Comparison of ENCODE assay signal across 8 mouse cellular contexts in the genomic region with DNA sequence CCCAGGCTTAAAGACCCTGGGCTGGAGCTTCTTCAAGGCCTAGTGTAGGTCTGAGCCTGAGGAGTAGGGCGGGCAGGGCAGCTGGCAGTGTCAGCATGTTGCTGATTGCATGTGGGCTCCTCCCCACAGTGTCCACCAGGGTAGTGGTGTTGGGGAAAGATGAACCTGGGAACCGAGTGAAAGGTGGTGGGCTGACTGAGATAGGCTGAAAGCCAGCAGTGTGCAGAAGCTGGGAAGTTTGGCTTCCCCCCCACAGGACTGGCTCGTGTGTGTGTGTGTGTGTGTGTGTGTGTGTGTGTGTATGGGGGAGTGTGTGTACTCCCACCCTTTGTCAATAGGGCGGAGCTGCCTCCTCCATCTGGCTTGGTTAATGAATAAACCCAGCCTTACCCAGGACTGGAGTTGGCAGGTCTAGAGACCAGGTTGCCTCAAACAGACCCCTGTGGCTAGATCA. TPM values are rescaled to one million over a fixed set of nuclear protein-coding genes. Genes with fewer than 3 reads are reported as not detected.
A peak's percentile ranks its signal among the peaks of the same experiment; 100 is the strongest.
DNase-seq lines count a peak whose midpoint lies in the region; ATAC-seq lines count a peak whose summit lies in the region.
"Had no signal": no experiment of that assay in that cellular context is flagged by ENCODE, and none has a peak within 500 bp of the region (broad histone marks: within the 10 kb centered on the region; RNA-seq: fewer than 3 reads in every experiment).

No protein-coding gene starts in this region.

- H3K36me3 ChIP-seq in midbrain, embryonic 11.5 days (ENCODE audit: control insufficient read depth, insufficient read depth, low read length), result no peaks in the 10 kb centered on the region
- H3K36me3 ChIP-seq in midbrain, embryonic 16.5 days (ENCODE audit: control insufficient read depth, insufficient read depth, low read length), result no peaks in the 10 kb centered on the region
- H3K36me3 ChIP-seq in stomach, embryonic 16.5 days (ENCODE audit: control insufficient read depth, insufficient read depth, low read length), result no peaks in the 10 kb centered on the region
- H3K36me3 ChIP-seq: forebrain, embryonic 12.5 days had no signal

- H3K27ac ChIP-seq in midbrain, embryonic 11.5 days (ENCODE audit: low read depth, low read length), result no peak overlapping the region
- no peak overlapping the region for H3K27ac ChIP-seq in midbrain, embryonic 16.5 days (ENCODE audit: low read length)
- peak overlapping the region; percentile 92 for H3K27ac ChIP-seq in stomach, embryonic 16.5 days (ENCODE audit: low read length)
- H3K27ac ChIP-seq: forebrain, embryonic 12.5 days had no signal

- ATAC-seq in midbrain, embryonic 11.5 days (ENCODE audit: low FRiP score), result no peak
- ATAC-seq in midbrain, embryonic 16.5 days, result no peak
- peak; percentile 67 for ATAC-seq in erythroblast, adult 5-6 weeks (replicated peaks; ENCODE audit: low FRiP score, poor library complexity, severe bottlenecking)
- peak; percentile 79 for ATAC-seq in stomach, embryonic 16.5 days (ENCODE audit: insufficient read depth, low FRiP score)

- no peak overlapping the region for H3K4me3 ChIP-seq in midbrain, embryonic 11.5 days (ENCODE audit: low read depth, low read length)
- no peak overlapping the region for H3K4me3 ChIP-seq in midbrain, embryonic 16.5 days (ENCODE audit: low read depth, low read length)
- H3K4me3 ChIP-seq in stomach, embryonic 16.5 days (replicated peaks; ENCODE audit: low read length), result peak overlapping the region; percentile 76
- H3K4me3 ChIP-seq: forebrain, embryonic 12.5 days had no signal

- no peaks in the 10 kb centered on the region; the same call in 1 of the 2 replicates for H3K4me1 ChIP-seq in midbrain, embryonic 11.5 days (ENCODE audit: control insufficient read depth, insufficient read depth, low read length)
- H3K4me1 ChIP-seq in midbrain, embryonic 16.5 days (ENCODE audit: control insufficient read depth, insufficient read depth, low read length), result peaks cover 14% of the 10 kb centered on the region
- peaks cover 22% of the 10 kb centered on the region for H3K4me1 ChIP-seq in stomach, embryonic 16.5 days (ENCODE audit: control insufficient read depth, insufficient read depth, low read length)

- no peak overlapping the region for H3K4me2 ChIP-seq in midbrain, embryonic 11.5 days
- no peak overlapping the region for H3K4me2 ChIP-seq in midbrain, embryonic 16.5 days (ENCODE audit: low read length)
- peak overlapping the region; percentile 80 for H3K4me2 ChIP-seq in stomach, embryonic 16.5 days (ENCODE audit: low read depth, low read length)
- H3K4me2 ChIP-seq: forebrain, embryonic 12.5 days had no signal

- H3K27me3 ChIP-seq in midbrain, embryonic 11.5 days (ENCODE audit: control insufficient read depth, insufficient read depth, low read length), result peaks cover 22% of the 10 kb centered on the region
- no peaks in the 10 kb centered on the region for H3K27me3 ChIP-seq in midbrain, embryonic 16.5 days (ENCODE audit: control insufficient read depth, insufficient read depth, low read depth, low read length)
- H3K27me3 ChIP-seq in stomach, embryonic 16.5 days (ENCODE audit: control insufficient read depth, insufficient read depth, low read length), result no peaks in the 10 kb centered on the region

- 58% methylated on average over 4 of the region's 4 CpGs for WGBS in midbrain, embryonic 11.5 days
- 70% methylated on average over 4 of the region's 4 CpGs for WGBS in midbrain, embryonic 16.5 days
- WGBS in stomach, embryonic 16.5 days, result 53% methylated on average over 4 of the region's 4 CpGs

- no peak overlapping the region for H3K9ac ChIP-seq in midbrain, embryonic 11.5 days (ENCODE audit: low read length)
- H3K9ac ChIP-seq in midbrain, embryonic 16.5 days (ENCODE audit: low read depth, low read length), result no peak overlapping the region
- peak overlapping the region; percentile 90 for H3K9ac ChIP-seq in stomach, embryonic 16.5 days (ENCODE audit: low read length)

- peak; percentile 82 for DNase-seq in midbrain, embryonic 11.5 days (ENCODE audit: low spot score, missing footprints)
- peak; percentile 56 for DNase-seq in kidney, postnatal 10 days
- DNase-seq in gastrocnemius, postnatal 25 days, result no peak
- DNase-seq in layer of hippocampus, postnatal 10 days (ENCODE audit: low spot score in 2 of 2), result no peak

- no peaks in the 10 kb centered on the region for H3K9me3 ChIP-seq in midbrain, embryonic 11.5 days (ENCODE audit: control insufficient read depth, low read length)
- H3K9me3 ChIP-seq in midbrain, embryonic 16.5 days (replicated peaks; ENCODE audit: control insufficient read depth, low read length, poor library complexity, severe bottlenecking), result no peaks in the 10 kb centered on the region
- no peaks in the 10 kb centered on the region for H3K9me3 ChIP-seq in stomach, embryonic 16.5 days (replicated peaks; ENCODE audit: control insufficient read depth, low read length)
- H3K9me3 ChIP-seq: forebrain, embryonic 12.5 days had no signal

RNA-seq across cellular contexts. Expression of a gene that starts 6.3 kb away (rescaled TPM):
- polyA plus RNA-seq in midbrain, embryonic 11.5 days (2014; fragmentation: Nextera tagmentation; extraction: Ambion mirVana), result 5.3 and 5.7 TPM in 2 replicates
- polyA plus RNA-seq in midbrain, embryonic 16.5 days (2015; fragmentation: Nextera tagmentation; extraction: Ambion mirVana), result 6.7 and 8.3 TPM in 2 replicates
- 37.4 and 49.8 TPM in 2 replicates for total RNA-seq in erythroblast, adult 5-6 weeks (2015; ENCODE audit: low replicate concordance)
- total RNA-seq in erythroblast, adult 5-6 weeks (2017; ENCODE audit: low replicate concordance), result 24.4 and 39.0 TPM in 2 replicates
- polyA plus RNA-seq in stomach, embryonic 16.5 days (2015; fragmentation: Nextera tagmentation; extraction: Ambion mirVana), result 95.6 and 106 TPM in 2 replicates
- 10 to 100 TPM; 36.9 to 42.3 TPM for total RNA-seq in gastrocnemius, postnatal 25 days (2021)
- total RNA-seq in layer of hippocampus, postnatal 10 days (2021), result 10 to 100 TPM; 13.3 to 15.7 TPM

RNA-seq across cellular contexts. Expression of a gene that starts 21.1 kb away (rescaled TPM):
- 8.5 and 14.8 TPM in 2 replicates for polyA plus RNA-seq in midbrain, embryonic 11.5 days (2014; fragmentation: Nextera tagmentation; extraction: Ambion mirVana)
- polyA plus RNA-seq in midbrain, embryonic 16.5 days (2015; fragmentation: Nextera tagmentation; extraction: Ambion mirVana), result 29.3 and 36.3 TPM in 2 replicates
- 1.7 and 3.3 TPM in 2 replicates for total RNA-seq in erythroblast, adult 5-6 weeks (2015; ENCODE audit: low replicate concordance)
- 0.70 and 1.2 TPM in 2 replicates for total RNA-seq in erythroblast, adult 5-6 weeks (2017; ENCODE audit: low replicate concordance)
- 19.6 and 20.0 TPM in 2 replicates for polyA plus RNA-seq in stomach, embryonic 16.5 days (2015; fragmentation: Nextera tagmentation; extraction: Ambion mirVana)
- total RNA-seq in gastrocnemius, postnatal 25 days (2021), result 1 to 10 TPM; 6.7 to 7.4 TPM
- 10 to 100 TPM; 42.3 to 50.3 TPM for total RNA-seq in layer of hippocampus, postnatal 10 days (2021)

RNA-seq across cellular contexts. Expression of a gene that starts 24.7 kb away (rescaled TPM):
- 10.8 and 11.2 TPM in 2 replicates for polyA plus RNA-seq in midbrain, embryonic 11.5 days (2014; fragmentation: Nextera tagmentation; extraction: Ambion mirVana)
- 8.8 and 11.4 TPM in 2 replicates for polyA plus RNA-seq in midbrain, embryonic 16.5 days (2015; fragmentation: Nextera tagmentation; extraction: Ambion mirVana)
- total RNA-seq in erythroblast, adult 5-6 weeks (2015; ENCODE audit: low replicate concordance), result 24.2 and 26.5 TPM in 2 replicates
- 8.3 and 24.5 TPM in 2 replicates for total RNA-seq in erythroblast, adult 5-6 weeks (2017; ENCODE audit: low replicate concordance)
- 105 and 111 TPM in 2 replicates for polyA plus RNA-seq in stomach, embryonic 16.5 days (2015; fragmentation: Nextera tagmentation; extraction: Ambion mirVana)
- total RNA-seq in gastrocnemius, postnatal 25 days (2021), result 10 to 100 TPM; 21.3 to 23.7 TPM
- 10 to 100 TPM; 19.1 to 24.0 TPM for total RNA-seq in layer of hippocampus, postnatal 10 days (2021)

Comparison
In these comparisons a context has a peak if more than half of its experiments do, and no peak if none do; other contexts are left out.
1. ATAC-seq: peak in erythroblast, adult 5-6 weeks (single experiment) and stomach, embryonic 16.5 days (single experiment); none in midbrain, embryonic 11.5 days (single experiment) and midbrain, embryonic 16.5 days (single experiment).
2. DNase-seq: peak in midbrain, embryonic 11.5 days (single experiment) and kidney, postnatal 10 days (single experiment); none in gastrocnemius, postnatal 25 days (single experiment) and layer of hippocampus, postnatal 10 days (0 of 2).
3. RNA of a gene that starts 21.1 kb away (total RNA-seq): 42.3 to 50.3 TPM in layer of hippocampus, postnatal 10 days; 6.7 to 7.4 TPM in gastrocnemius, postnatal 25 days and 0.70 to 3.3 TPM in erythroblast, adult 5-6 weeks; every median in the first group is over 4 times any median in the second.